Mouse (Mus musculus) embryonic facial prominence, embryonic 13.5 days (tissue): ENCODE results near the gene Ddx55. TPM values are rescaled to one million over a fixed set of nuclear protein-coding genes. Genes with fewer than 3 reads are reported as not detected.
"Not testable (repeated sequence)": the region's sequence is repeated elsewhere in the genome, so short reads cannot be mapped to it uniquely, and the experiment has no call there.

Experiments used
- ATAC-seq: fragments of 200-750 bp; cut with Nextera tagmentation; 2 replicates; pipeline ENCODE4 v1.8.0; 2017; ENCODE audit warnings: low read depth; ENCODE audit not compliant: insufficient number of reproducible peaks, insufficient read depth, low FRiP score, low TSS enrichment
- H3K27ac ChIP-seq: fragments of 300-500 bp; sonication (generic); 2 replicates; pipeline ENCODE4 v1.5.1; 2015; ENCODE audit warnings: moderate library complexity, mild to moderate bottlenecking, inconsistent platforms
- H3K27me3 ChIP-seq: fragments of 300-500 bp; sonication (generic); 2 replicates; pipeline ENCODE4 v1.6.1; 2015; ENCODE audit warnings: mild to moderate bottlenecking, inconsistent platforms
- H3K36me3 ChIP-seq: fragments of 300-500 bp; sonication (generic); 2 replicates; pipeline ENCODE4 v1.6.1; 2015; ENCODE audit warnings: mild to moderate bottlenecking, inconsistent platforms
- H3K4me1 ChIP-seq: fragments of 300-500 bp; sonication (generic); 2 replicates; pipeline ENCODE4 v1.6.1; 2015; ENCODE audit warnings: inconsistent platforms
- H3K4me2 ChIP-seq: fragments of 300-500 bp; sonication (generic); 2 replicates; pipeline ENCODE4 v1.6.1; 2015; ENCODE audit warnings: moderate library complexity, mild to moderate bottlenecking, inconsistent platforms
- H3K4me3 ChIP-seq: fragments of 300-500 bp; sonication (generic); 2 replicates; pipeline ENCODE4 v1.5.1; 2015; ENCODE audit warnings: mild to moderate bottlenecking, inconsistent platforms
- H3K9ac ChIP-seq: fragments of 300-500 bp; sonication (generic); 2 replicates; pipeline ENCODE4 v1.6.1; 2015; ENCODE audit warnings: mild to moderate bottlenecking, inconsistent platforms
- H3K9me3 ChIP-seq: fragments of 300-500 bp; sonication (generic); 2 replicates; pipeline ENCODE4 v1.6.1; 2016; ENCODE audit warnings: inconsistent platforms
- WGBS: fragments of 180-500 bp; shearing (Covaris S2); methylation state at CpG from one replicate; pipeline ENCODE4 v1.1.7; 2015; ENCODE audit warnings: mixed read lengths; 5-methylcytosine and 5-hydroxymethylcytosine counted together
- polyA plus RNA-seq: library from polyadenylated mRNA; unstranded; fragments of >200 nt; fragmentation: Nextera tagmentation; extraction: Ambion mirVana; gene quantifications from 2 replicates; pipeline ENCODE4 v1.2.1, GENCODE M21; 2015

The Ddx55 gene
- polyA plus RNA-seq, 1 experiment from 2014 or later: 19.6 TPM

GRCm38 (mm10) chr5:124578633-124579317 lies 26.1 kb downstream of the Ddx55 start, which contains the start of the genes Eif2b1 and Gtf2h3:
Eif2b1 (minus strand) TSS chr5:124579131.
Gtf2h3 (plus strand) TSS chr5:124579140.
- H3K36me3 ChIP-seq: peaks cover 46% of the 10 kb centered on the region

GRCm38 (mm10) chr5:124582515-124582914 lies 29.9 kb downstream of the Ddx55 start:
- no peaks in the 10 kb centered on the region for H3K9me3 ChIP-seq
- no peak overlapping the region for H3K4me3 ChIP-seq
- no peak overlapping the region for H3K27ac ChIP-seq
- WGBS: 93% methylated on average over 5 of the region's 5 CpGs
- peaks cover 47% of the 10 kb centered on the region for H3K36me3 ChIP-seq
- no peak for ATAC-seq
- no peak overlapping the region for H3K4me2 ChIP-seq
- peaks cover 23% of the 10 kb centered on the region for H3K4me1 ChIP-seq
- no peaks in the 10 kb centered on the region for H3K27me3 ChIP-seq
- no peak overlapping the region for H3K9ac ChIP-seq

More at GRCm38 (mm10) chr5:124578633-124579317, 26.1 kb downstream of the Ddx55 start, which contains the start of the genes Eif2b1 and Gtf2h3:
- Histone ChIP-seq H3K4me1 (peaks cover 25% of the 10 kb centered on the region), H3K9ac (peak within 1 kb of the TSS; percentile 80), H3K9me3 (no peaks in the 10 kb centered on the region), H3K4me3 (peak within 1 kb of the TSS; percentile 72), H3K27me3 (no peaks in the 10 kb centered on the region), H3K27ac (peak within 1 kb of the TSS; percentile 18; the same call in 1 of the 2 replicates), H3K4me2 (peak within 1 kb of the TSS; percentile 94)
- peak; percentile 65 for ATAC-seq
- 1% methylated on average over 51 of the region's 51 CpGs for WGBS

GRCm38 (mm10) chr5:124592768-124593167 lies 40.1 kb downstream of the Ddx55 start:
- 88% methylated on average over 3 of the region's 3 CpGs for WGBS
- Histone ChIP-seq H3K27me3 (no peaks in the 10 kb centered on the region), H3K4me1 (no peaks in the 10 kb centered on the region), H3K9me3 (no peaks in the 10 kb centered on the region), H3K27ac (no peak overlapping the region), H3K36me3 (peaks cover 87% of the 10 kb centered on the region), H3K4me2 (no peak overlapping the region), H3K4me3 (no peak overlapping the region), H3K9ac (peak overlapping the region; percentile 7; the same call in 1 of the 2 replicates)
- ATAC-seq: no peak

- Histone ChIP-seq H3K27me3 (no peaks in the 10 kb centered on the region), H3K9ac (peak overlapping the region; percentile 74), H3K36me3 (peaks cover 41% of the 10 kb centered on the region), H3K27ac (no peak overlapping the region), H3K4me2 (peak overlapping the region; percentile 97), H3K9me3 (no peaks in the 10 kb centered on the region), H3K4me3 (peak overlapping the region; percentile 74), H3K4me1 (peaks cover 15% of the 10 kb centered on the region)
- 7% methylated on average over 30 of the region's 30 CpGs for WGBS
- ATAC-seq: peak; percentile 99
These were observed 45.8 kb downstream of the Ddx55 start for GRCm38 (mm10) chr5:124598224-124599174.

- not testable (repeated sequence) for H3K27ac ChIP-seq
These were observed 47.1 kb downstream of the Ddx55 start for GRCm38 (mm10) chr5:124599726-124600125.

GRCm38 (mm10) chr5:124602349-124602748 lies 49.7 kb downstream of the Ddx55 start:
- H3K9me3 ChIP-seq: no peaks in the 10 kb centered on the region
- H3K36me3 ChIP-seq: peaks cover 5% of the 10 kb centered on the region
- no peaks in the 10 kb centered on the region for H3K27me3 ChIP-seq
- no peak overlapping the region for H3K27ac ChIP-seq
- peaks cover 15% of the 10 kb centered on the region for H3K4me1 ChIP-seq
- no peak overlapping the region for H3K4me2 ChIP-seq
- ATAC-seq: no peak
- no peak overlapping the region for H3K9ac ChIP-seq
- 64% methylated on average over 5 of the region's 5 CpGs for WGBS
- no peak overlapping the region for H3K4me3 ChIP-seq

More at GRCm38 (mm10) chr5:124599726-124600125, 47.1 kb downstream of the Ddx55 start:
- Histone ChIP-seq H3K4me1 (peaks cover 15% of the 10 kb centered on the region), H3K36me3 (peaks cover 29% of the 10 kb centered on the region), H3K4me2 (peak overlapping the region; percentile 97)
- not testable (repeated sequence) for H3K9me3 ChIP-seq, H3K27me3 ChIP-seq, ATAC-seq, H3K9ac ChIP-seq, H3K4me3 ChIP-seq
- 52% methylated on average over 8 of the region's 8 CpGs for WGBS

- WGBS: 91% methylated on average over 4 of the region's 4 CpGs
- H3K9me3 ChIP-seq: no peaks in the 10 kb centered on the region
- peaks cover 5% of the 10 kb centered on the region for H3K4me1 ChIP-seq
- no peak overlapping the region for H3K9ac ChIP-seq
- H3K4me2 ChIP-seq: no peak overlapping the region
- no peak for ATAC-seq
- H3K4me3 ChIP-seq: no peak overlapping the region
- no peaks in the 10 kb centered on the region for H3K27me3 ChIP-seq
- H3K27ac ChIP-seq: no peak overlapping the region
- H3K36me3 ChIP-seq: peaks cover 14% of the 10 kb centered on the region; the same call in 1 of the 2 replicates
These were observed 51.6 kb downstream of the Ddx55 start for GRCm38 (mm10) chr5:124604296-124604695.

GRCm38 (mm10) chr5:124605041-124605622 lies 52.5 kb downstream of the Ddx55 start:
- no peak for ATAC-seq
- Histone ChIP-seq H3K9ac (no peak overlapping the region), H3K9me3 (no peaks in the 10 kb centered on the region), H3K4me1 (no peaks in the 10 kb centered on the region), H3K36me3 (peaks cover 14% of the 10 kb centered on the region; the same call in 1 of the 2 replicates), H3K27ac (no peak overlapping the region), H3K27me3 (no peaks in the 10 kb centered on the region), H3K4me2 (no peak overlapping the region), H3K4me3 (no peak overlapping the region)
- 85% methylated on average over 17 of the region's 17 CpGs for WGBS

- 75% methylated on average over 10 of the region's 10 CpGs for WGBS
- no peak overlapping the region for H3K4me2 ChIP-seq
- H3K4me3 ChIP-seq: no peak overlapping the region
- no peaks in the 10 kb centered on the region for H3K9me3 ChIP-seq
- H3K27ac ChIP-seq: no peak overlapping the region
- H3K4me1 ChIP-seq: no peaks in the 10 kb centered on the region
- no peak overlapping the region for H3K9ac ChIP-seq
- ATAC-seq: no peak
- peaks cover 30% of the 10 kb centered on the region for H3K36me3 ChIP-seq
- no peaks in the 10 kb centered on the region for H3K27me3 ChIP-seq
These were observed 58.3 kb downstream of the Ddx55 start for GRCm38 (mm10) chr5:124610965-124611364.

- H3K4me3 ChIP-seq: no peak overlapping the region
- no peak overlapping the region for H3K9ac ChIP-seq
- H3K27me3 ChIP-seq: no peaks in the 10 kb centered on the region
- WGBS: 87% methylated on average over 11 of the region's 11 CpGs
- no peaks in the 10 kb centered on the region for H3K4me1 ChIP-seq
- no peak overlapping the region for H3K4me2 ChIP-seq
- ATAC-seq: no peak
- peaks cover 18% of the 10 kb centered on the region for H3K36me3 ChIP-seq
- H3K27ac ChIP-seq: 0 out of 2 replicates have a peak overlapping the region, but pooled peaks have one; percentile 11
- H3K9me3 ChIP-seq: no peaks in the 10 kb centered on the region
These were observed 62.0 kb downstream of the Ddx55 start for GRCm38 (mm10) chr5:124614709-124615108.

GRCm38 (mm10) chr5:124618711-124619110 lies 66.0 kb downstream of the Ddx55 start:
- H3K4me1 ChIP-seq: no peaks in the 10 kb centered on the region
- no peak overlapping the region for H3K4me2 ChIP-seq
- WGBS: 75% methylated on average over 10 of the region's 10 CpGs
- no peak overlapping the region for H3K9ac ChIP-seq
- no peak for ATAC-seq
- H3K36me3 ChIP-seq: peaks cover 7% of the 10 kb centered on the region; the same call in 1 of the 2 replicates
- no peak overlapping the region for H3K27ac ChIP-seq
- H3K4me3 ChIP-seq: no peak overlapping the region
- H3K27me3 ChIP-seq: no peaks in the 10 kb centered on the region
- H3K9me3 ChIP-seq: no peaks in the 10 kb centered on the region
